Mouse (Mus musculus): ENCODE measurements at regions not wholly inside any gene's neighbourhood (a gene's known extent, or its start where the extent isn't known, plus 50 kb on each side); places are given as distances from the start of the nearest gene placed in this dataset.

- DNase-seq (ENCODE audit: low spot score) = no peak
Observed at GRCm38 (mm10) chr9:47054595-47054994, 56.1 kb downstream of the Gm4791 start.

- no peak for DNase-seq (ENCODE audit: low spot score)
Observed at GRCm38 (mm10) chr9:47055558-47055957, 57.0 kb downstream of the Gm4791 start.

GRCm38 (mm10) chr9:47059339-47060005 is 60.9 kb downstream of the Gm4791 start:
- DNase-seq (ENCODE audit: low spot score) = no peak

GRCm38 (mm10) chr9:47060757-47061156 is 62.2 kb downstream of the Gm4791 start:
- no peak for DNase-seq (ENCODE audit: low spot score)

GRCm38 (mm10) chr9:47062516-47062915 is 64.0 kb downstream of the Gm4791 start:
- no peak for DNase-seq (ENCODE audit: low spot score)

- DNase-seq (ENCODE audit: low spot score) = no peak
Observed at GRCm38 (mm10) chr9:47063751-47064150, 65.2 kb downstream of the Gm4791 start.

- DNase-seq (ENCODE audit: low spot score) = no peak
Observed at GRCm38 (mm10) chr9:47064463-47065032, 66.0 kb downstream of the Gm4791 start.

- no peak for DNase-seq (ENCODE audit: low spot score)
Observed at GRCm38 (mm10) chr9:47069436-47069835, 70.9 kb downstream of the Gm4791 start.

- no peak for DNase-seq (ENCODE audit: low spot score)
Observed at GRCm38 (mm10) chr9:47070958-47071357, 72.4 kb downstream of the Gm4791 start.

- DNase-seq (ENCODE audit: low spot score) = no peak
Observed at GRCm38 (mm10) chr9:47076946-47077345, 78.4 kb downstream of the Gm4791 start.

GRCm38 (mm10) chr9:47077416-47077815 is 78.9 kb downstream of the Gm4791 start:
- no peak for DNase-seq (ENCODE audit: low spot score)

GRCm38 (mm10) chr9:47077945-47078344 is 79.4 kb downstream of the Gm4791 start:
- no peak for DNase-seq (ENCODE audit: low spot score)

- DNase-seq (ENCODE audit: low spot score) = no peak
Observed at GRCm38 (mm10) chr9:47081407-47081806, 82.9 kb downstream of the Gm4791 start.

- DNase-seq (ENCODE audit: low spot score) = no peak
Observed at GRCm38 (mm10) chr9:47091796-47092195, 93.3 kb downstream of the Gm4791 start.

- no peak for DNase-seq (ENCODE audit: low spot score)
Observed at GRCm38 (mm10) chr9:47095656-47096055, 97.1 kb downstream of the Gm4791 start.

GRCm38 (mm10) chr9:47103316-47103715 is 104.8 kb downstream of the Gm4791 start:
- no peak for DNase-seq (ENCODE audit: low spot score)

GRCm38 (mm10) chr9:47103966-47104365 is 105.4 kb downstream of the Gm4791 start:
- no peak for DNase-seq (ENCODE audit: low spot score)

- no peak for DNase-seq (ENCODE audit: low spot score)
Observed at GRCm38 (mm10) chr9:47108096-47108495, 109.6 kb downstream of the Gm4791 start.

- DNase-seq (ENCODE audit: low spot score) = no peak
Observed at GRCm38 (mm10) chr9:47119253-47119652, 120.7 kb downstream of the Gm4791 start.

GRCm38 (mm10) chr9:47123113-47123512 is 124.6 kb downstream of the Gm4791 start:
- DNase-seq (ENCODE audit: low spot score) = no peak

- DNase-seq (ENCODE audit: low spot score) = no peak
Observed at GRCm38 (mm10) chr9:47125517-47125916, 127.0 kb downstream of the Gm4791 start.

- DNase-seq (ENCODE audit: low spot score) = no peak
Observed at GRCm38 (mm10) chr9:47126236-47126635, 127.7 kb downstream of the Gm4791 start.

GRCm38 (mm10) chr9:47127756-47128424 is 129.3 kb downstream of the Gm4791 start:
- DNase-seq (ENCODE audit: low spot score) = no peak

All from yolk sac, embryonic 10.5 days (tissue).